Mouse (Mus musculus) left cerebral cortex, adult 2 months (tissue): ENCODE measurements around the gene Lrrc27. TPM values are rescaled to one million over a fixed set of nuclear protein-coding genes. Genes with fewer than 3 reads are reported as not detected.

ENCODE experiments used
- DNase-seq, 2 experiments: peaks; one replicate each; pipeline ENCODE4 v3.0.0; 2021 to 2022; ENCODE audit warnings: low spot score in 2 of 2, mixed read lengths in 1 of 2; ENCODE audit errors: extremely low spot score in 1 of 2
- H3K27ac ChIP-seq: fragments of 200-600 bp; 2 replicates; pipeline ENCODE4 v1.8.1; 2022
- H3K4me3 ChIP-seq: fragments of 200-600 bp; 2 replicates; pipeline ENCODE4 v1.8.1; 2022
- CTCF ChIP-seq: fragments of 200-600 bp; IDR thresholded peaks from 2 replicates; pipeline ENCODE4 v1.8.1; 2022; ENCODE audit warnings: antibody characterized with exemption, mild to moderate bottlenecking, moderate library complexity
- intact Hi-C: fragments of 180-260 bp; cut with DNase I; formaldehyde crosslinking; loops from one replicate; pipeline ENCODE4 v1.15.1; 2025
- total RNA-seq, 2 experiments: library from RNA; stranded (reverse); gene quantifications; 2 replicates each; pipeline ENCODE4 v1.2.3; 2021

Gene Lrrc27
- total RNA-seq, 2 experiments from 2014 or later: 8.1 to 8.2 TPM

DNA sequence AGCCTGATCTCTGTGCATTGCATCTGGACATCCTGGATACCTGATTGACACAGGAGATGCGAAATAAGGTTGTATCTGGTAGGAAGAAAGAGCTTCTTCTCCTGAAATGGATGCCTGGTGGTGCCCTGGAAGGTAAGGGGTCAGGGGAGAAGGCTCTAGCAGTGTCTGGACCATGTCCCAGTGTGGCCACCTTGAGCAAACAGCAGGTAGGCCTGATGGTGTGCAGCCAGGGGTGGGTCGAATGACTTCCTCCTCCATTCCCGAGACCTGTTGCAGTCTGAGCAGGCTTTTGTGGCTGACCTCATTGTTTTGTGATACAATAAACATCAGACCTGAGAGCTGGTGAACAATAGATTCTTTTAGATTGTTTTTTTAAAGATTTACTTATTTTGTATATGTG, 69.2 kb downstream of the Lrrc27 start:
- no peak for DNase-seq
- no peak overlapping the region for H3K27ac ChIP-seq
- intact Hi-C loops: no loop called here
- H3K4me3 ChIP-seq: no peak overlapping the region
- no peak for TF ChIP-seq CTCF

GRCm38 (mm10) chr7:139285295-139285943, 72.6 kb downstream of the Lrrc27 start:
- DNase-seq: no peak

GRCm38 (mm10) chr7:139288540-139288939, 75.8 kb downstream of the Lrrc27 start:
- Histone ChIP-seq H3K4me3 (no peak overlapping the region), H3K27ac (no peak overlapping the region)
- DNase-seq: no peak
- intact Hi-C loops: no loop called here
- no peak for TF ChIP-seq CTCF

More at GRCm38 (mm10) chr7:139285295-139285943, 72.6 kb downstream of the Lrrc27 start:
- no peak overlapping the region for H3K4me3 ChIP-seq
- H3K27ac ChIP-seq: no peak overlapping the region
- intact Hi-C loops: no loop called here
- TF ChIP-seq CTCF: no peak

Other genes with a start within 250 kb of the Lrrc27 start
- 10 to 100 TPM; 48.2 to 56.9 TPM for gene Dpysl4, start 127.0 kb upstream of the Lrrc27 start, total RNA-seq
- gene Stk32c, start 319 bp downstream of the Lrrc27 start, total RNA-seq: 100 to 1,000 TPM; 159 to 167 TPM
- gene Pwwp2b, start 35.5 kb downstream of the Lrrc27 start, total RNA-seq: 10 to 100 TPM; 10.2 to 12.2 TPM
- 10 to 100 TPM; 56.6 to 58.5 TPM for gene Inpp5a, start 176.1 kb downstream of the Lrrc27 start, total RNA-seq